Mouse (Mus musculus) forebrain, embryonic 10.5 days (tissue): ENCODE measurements around the gene Rcan2. TPM values are rescaled to one million over a fixed set of nuclear protein-coding genes. Genes with fewer than 3 reads are reported as not detected.
"Not testable (repeated sequence)": the region's sequence is repeated elsewhere in the genome, so short reads cannot be mapped to it uniquely, and the experiment has no call there.

Experiments
- DNase-seq: peaks from one replicate; pipeline ENCODE4 v3.0.0-alpha.2; 2017; ENCODE audit warnings: low spot score; ENCODE audit errors: extremely low spot score
- H3K27ac ChIP-seq: fragments of 300-500 bp; sonication (generic); 2 replicates; pipeline ENCODE4 v1.5.1; 2016; ENCODE audit warnings: mild to moderate bottlenecking
- H3K27me3 ChIP-seq: fragments of 300-500 bp; sonication (generic); 2 replicates; pipeline ENCODE4 v1.6.1; 2016; ENCODE audit warnings: mild to moderate bottlenecking; ENCODE audit not compliant: poor library complexity, severe bottlenecking
- H3K36me3 ChIP-seq: fragments of 300-500 bp; sonication (generic); replicated peaks from 2 replicates; pipeline ENCODE4 v1.6.1; 2016; ENCODE audit warnings: mild to moderate bottlenecking, moderate library complexity
- H3K4me1 ChIP-seq: fragments of 300-500 bp; sonication (generic); 2 replicates; pipeline ENCODE4 v1.6.1; 2016
- H3K4me3 ChIP-seq: fragments of 300-500 bp; sonication (generic); 2 replicates; pipeline ENCODE4 v1.5.1; 2016; ENCODE audit warnings: mild to moderate bottlenecking, moderate library complexity
- H3K9me3 ChIP-seq: fragments of 300-500 bp; sonication (generic); 2 replicates; pipeline ENCODE4 v1.6.1; 2016; ENCODE audit warnings: mild to moderate bottlenecking, moderate library complexity
- WGBS: fragments of 180-500 bp; shearing (Covaris S2); methylation state at CpG from one replicate; pipeline ENCODE4 v1.1.7; 2016; 5-methylcytosine and 5-hydroxymethylcytosine counted together
- polyA plus RNA-seq: library from polyadenylated mRNA; unstranded; fragments of >200 nt; fragmentation: Nextera tagmentation; extraction: Ambion mirVana; gene quantifications from 2 replicates; pipeline ENCODE4 v1.2.1, GENCODE M21; 2016

The Rcan2 gene
- polyA plus RNA-seq, 1 experiment from 2014 or later, result 6.4 TPM

- H3K4me1 ChIP-seq, result peaks cover 11% of the 10 kb centered on the region
- DNase-seq, result no peak
- H3K27me3 ChIP-seq, result peaks cover 26% of the 10 kb centered on the region
- H3K4me3 ChIP-seq, result no peak overlapping the region
- WGBS, result 80% methylated on average over 4 of the region's 4 CpGs
- H3K27ac ChIP-seq, result no peak overlapping the region
- no peaks in the 10 kb centered on the region for H3K36me3 ChIP-seq
- H3K9me3 ChIP-seq, result no peaks in the 10 kb centered on the region
Measured at GRCm38 (mm10) chr17:43806841-43807240, 5.7 kb downstream of the Rcan2 start.

GRCm38 (mm10) chr17:43811453-43811852 is 10.3 kb downstream of the Rcan2 start:
- H3K27me3 ChIP-seq, result no peaks in the 10 kb centered on the region
- H3K36me3 ChIP-seq, result no peaks in the 10 kb centered on the region
- WGBS, result 86% methylated on average over 4 of the region's 4 CpGs
- H3K27ac ChIP-seq, result no peak overlapping the region
- no peak overlapping the region for H3K4me3 ChIP-seq
- no peaks in the 10 kb centered on the region for H3K9me3 ChIP-seq
- no peaks in the 10 kb centered on the region for H3K4me1 ChIP-seq
- DNase-seq, result no peak

DNA sequence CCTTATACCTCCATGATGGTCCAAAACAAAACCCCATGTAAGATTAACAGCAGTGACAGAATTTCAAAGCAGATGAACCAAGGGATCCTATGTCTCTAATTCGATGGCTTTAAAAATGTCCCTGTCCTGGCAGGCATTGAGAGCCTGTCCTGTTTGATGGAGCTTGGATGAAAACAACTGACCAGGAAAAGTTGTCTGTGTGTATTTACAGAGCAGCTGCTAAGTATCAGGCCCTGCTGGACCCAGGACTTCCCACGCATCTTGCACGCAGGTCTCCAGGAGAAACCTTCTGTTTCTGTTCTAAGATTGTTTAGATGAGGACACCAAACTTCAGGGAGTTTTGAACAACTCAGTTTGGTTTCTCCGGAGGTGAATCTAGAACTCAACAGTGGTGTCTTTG is 14.2 kb downstream of the Rcan2 start:
- Histone ChIP-seq H3K4me3 (no peak overlapping the region), H3K27ac (no peak overlapping the region), H3K4me1 (no peaks in the 10 kb centered on the region), H3K36me3 (no peaks in the 10 kb centered on the region), H3K9me3 (no peaks in the 10 kb centered on the region), H3K27me3 (no peaks in the 10 kb centered on the region)
- DNase-seq, result no peak
- 91% methylated on average over 4 of the region's 4 CpGs for WGBS

- no peak overlapping the region for H3K27ac ChIP-seq
- H3K4me1 ChIP-seq, result no peaks in the 10 kb centered on the region
- H3K27me3 ChIP-seq, result no peaks in the 10 kb centered on the region
- no peak overlapping the region for H3K4me3 ChIP-seq
- WGBS, result 94% methylated on average over 1 of the region's 1 CpGs
- no peaks in the 10 kb centered on the region for H3K36me3 ChIP-seq
- no peak for DNase-seq
- H3K9me3 ChIP-seq, result no peaks in the 10 kb centered on the region
Measured at GRCm38 (mm10) chr17:43816480-43816879, 15.3 kb downstream of the Rcan2 start.

GRCm38 (mm10) chr17:43817171-43817570 is 16.0 kb downstream of the Rcan2 start:
- no peak for DNase-seq
- H3K27me3 ChIP-seq, result no peaks in the 10 kb centered on the region
- whole genome bisulfite sequencing, result 86% methylated on average over 10 of the region's 10 CpGs
- H3K4me1 ChIP-seq, result peaks cover 3% of the 10 kb centered on the region; the same call in 1 of the 2 replicates
- no peaks in the 10 kb centered on the region for H3K9me3 ChIP-seq
- H3K4me3 ChIP-seq, result no peak overlapping the region
- H3K36me3 ChIP-seq, result no peaks in the 10 kb centered on the region
- H3K27ac ChIP-seq, result no peak overlapping the region

DNA sequence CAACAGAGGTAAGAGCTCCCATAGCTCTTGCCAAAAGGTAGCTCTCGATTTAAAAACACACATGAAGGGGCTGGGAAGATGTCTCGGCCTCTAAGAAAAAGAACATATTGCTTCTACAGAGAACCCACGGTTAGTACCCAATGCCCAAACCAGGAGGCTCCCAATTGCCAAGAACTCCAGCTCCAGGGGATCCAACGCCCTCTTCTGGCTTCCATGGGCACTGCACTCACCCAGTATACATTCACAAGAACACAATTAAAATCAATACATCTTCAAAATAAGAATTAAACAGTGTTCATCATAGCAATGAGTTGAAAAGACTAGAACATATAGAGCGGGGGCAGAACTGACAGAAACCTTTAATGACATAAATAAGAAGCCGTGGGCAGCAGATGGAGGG is 17.2 kb downstream of the Rcan2 start:
- Histone ChIP-seq H3K36me3 (no peaks in the 10 kb centered on the region), H3K4me3 (no peak overlapping the region), H3K4me1 (peaks cover 5% of the 10 kb centered on the region; the same call in 1 of the 2 replicates), H3K27ac (no peak overlapping the region), H3K27me3 (no peaks in the 10 kb centered on the region), H3K9me3 (no peaks in the 10 kb centered on the region)
- DNase-seq, result no peak
- WGBS, result 84% methylated on average over 6 of the region's 6 CpGs

DNA sequence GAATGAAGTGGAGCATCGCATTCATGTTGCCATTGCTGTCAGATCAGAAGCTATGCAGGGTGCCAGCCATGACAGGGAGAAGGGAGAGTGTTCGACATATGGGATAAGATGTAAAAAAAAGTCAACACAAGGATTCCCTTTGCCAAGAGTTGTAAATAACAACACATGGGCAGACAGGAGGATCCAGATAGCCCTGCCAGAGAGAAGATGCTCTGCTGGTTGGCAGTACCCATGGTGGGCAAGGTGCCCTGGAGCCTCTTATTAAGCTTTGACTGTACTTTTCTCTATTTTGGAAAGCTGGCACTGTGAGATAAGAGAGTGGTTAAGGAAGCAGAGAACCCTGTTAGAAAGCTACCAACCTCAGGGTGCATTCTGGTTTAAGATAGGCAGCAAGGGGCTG is 19.8 kb downstream of the Rcan2 start:
- no peak overlapping the region for H3K27ac ChIP-seq
- H3K36me3 ChIP-seq, result no peaks in the 10 kb centered on the region
- no peaks in the 10 kb centered on the region for H3K9me3 ChIP-seq
- no peak for DNase-seq
- peaks cover 9% of the 10 kb centered on the region for H3K4me1 ChIP-seq
- 94% methylated on average over 2 of the region's 2 CpGs for WGBS
- no peaks in the 10 kb centered on the region for H3K27me3 ChIP-seq
- H3K4me3 ChIP-seq, result no peak overlapping the region

GRCm38 (mm10) chr17:43822207-43822606 is 21.1 kb downstream of the Rcan2 start:
- no peaks in the 10 kb centered on the region for H3K36me3 ChIP-seq
- no peak for DNase-seq
- no peak overlapping the region for H3K27ac ChIP-seq
- H3K4me1 ChIP-seq, result peaks cover 9% of the 10 kb centered on the region
- H3K4me3 ChIP-seq, result no peak overlapping the region
- WGBS, result 81% methylated on average over 6 of the region's 6 CpGs
- no peaks in the 10 kb centered on the region for H3K9me3 ChIP-seq
- no peaks in the 10 kb centered on the region for H3K27me3 ChIP-seq

GRCm38 (mm10) chr17:43822630-43823029 is 21.5 kb downstream of the Rcan2 start:
- Histone ChIP-seq H3K9me3 (no peaks in the 10 kb centered on the region), H3K4me3 (no peak overlapping the region), H3K27ac (no peak overlapping the region), H3K27me3 (no peaks in the 10 kb centered on the region), H3K4me1 (peaks cover 9% of the 10 kb centered on the region), H3K36me3 (no peaks in the 10 kb centered on the region)
- no peak for DNase-seq
- 91% methylated on average over 2 of the region's 2 CpGs for WGBS

- WGBS, result 78% methylated on average over 10 of the region's 10 CpGs
- Histone ChIP-seq H3K9me3 (no peaks in the 10 kb centered on the region), H3K4me3 (no peak overlapping the region), H3K27me3 (no peaks in the 10 kb centered on the region), H3K4me1 (peaks cover 9% of the 10 kb centered on the region), H3K36me3 (no peaks in the 10 kb centered on the region), H3K27ac (no peak overlapping the region)
- DNase-seq, result no peak
Measured at GRCm38 (mm10) chr17:43824781-43825410, 23.7 kb downstream of the Rcan2 start.

DNA sequence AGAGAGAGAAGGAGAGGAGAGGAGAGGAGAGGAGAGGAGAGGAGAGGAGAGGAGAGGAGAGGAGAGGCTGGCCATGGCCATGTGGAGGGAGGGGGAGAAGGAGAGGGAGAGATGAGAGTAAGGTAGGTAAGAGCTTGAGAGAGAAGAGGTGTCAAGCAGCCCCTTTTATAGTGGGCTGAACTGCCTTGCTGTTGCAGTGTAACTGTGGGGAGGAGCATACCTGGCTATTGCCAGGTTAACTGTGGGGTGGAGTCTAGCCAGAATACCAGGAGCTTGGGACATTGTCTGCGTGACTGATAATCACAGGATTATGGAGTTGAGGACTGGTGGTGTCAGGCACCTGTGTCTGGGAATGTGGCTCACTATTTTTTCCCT is 24.2 kb downstream of the Rcan2 start:
- 76% methylated on average over 1 of the region's 1 CpGs for WGBS
- not testable (repeated sequence) for H3K36me3 ChIP-seq, H3K27me3 ChIP-seq, H3K4me1 ChIP-seq, H3K9me3 ChIP-seq, DNase-seq, H3K4me3 ChIP-seq, H3K27ac ChIP-seq

GRCm38 (mm10) chr17:43827261-43827660 is 26.1 kb downstream of the Rcan2 start:
- Histone ChIP-seq H3K4me3 (no peak overlapping the region), H3K27me3 (no peaks in the 10 kb centered on the region), H3K4me1 (peaks cover 5% of the 10 kb centered on the region; the same call in 1 of the 2 replicates), H3K36me3 (no peaks in the 10 kb centered on the region), H3K9me3 (no peaks in the 10 kb centered on the region), H3K27ac (no peak overlapping the region)
- DNase-seq, result no peak
- 74% methylated on average over 3 of the region's 3 CpGs for WGBS

DNA sequence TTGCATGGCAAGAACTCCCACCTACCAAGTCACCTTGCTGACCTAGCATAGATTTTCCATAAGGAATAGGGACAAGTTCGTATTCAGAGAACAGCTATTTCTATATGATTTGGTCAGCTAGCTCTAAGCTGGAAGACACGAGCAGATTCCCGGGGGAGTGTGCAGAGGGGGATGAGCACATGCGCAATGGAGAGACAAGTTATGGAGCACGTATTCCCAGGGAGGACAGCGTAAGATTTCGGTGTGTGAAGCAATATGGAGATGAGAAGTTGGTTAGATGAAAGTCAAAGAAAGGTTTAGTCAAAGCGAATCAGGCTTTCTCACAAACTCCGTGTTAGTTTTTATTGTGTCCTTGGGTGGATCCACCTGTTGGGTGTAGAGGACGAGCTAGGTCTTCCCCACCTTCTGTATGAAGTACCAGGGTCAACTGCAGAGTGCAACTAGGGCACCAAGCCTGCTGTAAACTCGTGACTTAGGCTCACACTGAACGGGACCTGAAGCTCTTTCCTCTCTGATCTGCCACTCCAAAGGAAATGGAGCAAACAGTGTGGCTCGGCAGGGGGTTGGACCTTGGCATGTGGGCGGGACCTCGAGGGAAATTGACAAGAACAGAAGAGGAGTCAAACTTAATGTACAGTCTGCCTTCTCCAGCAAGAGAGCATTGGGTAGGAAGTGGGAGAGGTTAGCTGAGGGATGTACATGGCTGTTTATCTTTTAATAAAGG is 31.4 kb downstream of the Rcan2 start:
- Histone ChIP-seq H3K27ac (no peak overlapping the region), H3K27me3 (no peaks in the 10 kb centered on the region), H3K9me3 (no peaks in the 10 kb centered on the region), H3K4me1 (no peaks in the 10 kb centered on the region), H3K4me3 (no peak overlapping the region), H3K36me3 (no peaks in the 10 kb centered on the region)
- 77% methylated on average over 15 of the region's 15 CpGs for WGBS
- no peak for DNase-seq
